Mouse (Mus musculus) intestine, postnatal 0 days (tissue): ENCODE data around the gene Lefty1. TPM values are rescaled to one million over a fixed set of nuclear protein-coding genes. Genes with fewer than 3 reads are reported as not detected.
A peak's percentile ranks its signal among the peaks of the same experiment; 100 is the strongest.

Experiments
- ATAC-seq: fragments of 200-750 bp; cut with Nextera tagmentation; 2 replicates; pipeline ENCODE4 v1.8.0; 2017; ENCODE audit warnings: mild to moderate bottlenecking, moderate TSS enrichment, moderate library complexity
- H3K27ac ChIP-seq: fragments of 300-500 bp; sonication (generic); 2 replicates; pipeline ENCODE4 v1.5.1; 2014; ENCODE audit warnings: mild to moderate bottlenecking, low read depth, low read length, moderate library complexity
- H3K27me3 ChIP-seq: fragments of 300-500 bp; sonication (generic); replicated peaks from 2 replicates; pipeline ENCODE4 v1.6.1; 2014; ENCODE audit warnings: low read length, mixed read lengths; ENCODE audit not compliant: control insufficient read depth, insufficient read depth
- H3K36me3 ChIP-seq: fragments of 300-500 bp; sonication (generic); 2 replicates; pipeline ENCODE4 v1.6.1; 2014; ENCODE audit warnings: mild to moderate bottlenecking, moderate library complexity; ENCODE audit not compliant: control insufficient read depth, insufficient read depth
- H3K4me1 ChIP-seq: fragments of 300-500 bp; sonication (generic); replicated peaks from 2 replicates; pipeline ENCODE4 v1.6.1; 2014; ENCODE audit warnings: antibody characterized with exemption, low read length, mixed read lengths; ENCODE audit not compliant: control insufficient read depth, insufficient read depth
- H3K4me2 ChIP-seq: fragments of 300-500 bp; sonication (generic); replicated peaks from 2 replicates; pipeline ENCODE4 v1.6.1; 2014; ENCODE audit warnings: low read depth, mild to moderate bottlenecking, moderate library complexity
- H3K4me3 ChIP-seq: fragments of 300-500 bp; sonication (generic); 2 replicates; pipeline ENCODE4 v1.5.1; 2014; ENCODE audit warnings: low read depth, low read length
- H3K9ac ChIP-seq: fragments of 300-500 bp; sonication (generic); 2 replicates; pipeline ENCODE4 v1.6.1; 2014; ENCODE audit warnings: mild to moderate bottlenecking, low read depth, low read length
- H3K9me3 ChIP-seq: fragments of 300-500 bp; sonication (generic); 2 replicates; pipeline ENCODE4 v1.6.1; 2016; ENCODE audit warnings: mixed run types; ENCODE audit not compliant: control insufficient read depth
- CTCF ChIP-seq: sonication (generic); IDR thresholded peaks from 2 replicates; pipeline ENCODE4 v1.5.1; 2016; ENCODE audit warnings: low read depth, mild to moderate bottlenecking, control low read depth, antibody characterized with exemption, moderate library complexity
- WGBS: fragments of 180-500 bp; shearing (Covaris S2); extraction: QIAGEN DNeasy Blood & Tissue Kit; methylation state at CpG from one replicate; pipeline ENCODE4 v1.1.7; 2014; 5-methylcytosine and 5-hydroxymethylcytosine counted together
- polyA plus RNA-seq: library from polyadenylated mRNA; unstranded; fragments of >200 nt; fragmentation: Nextera tagmentation; extraction: Ambion mirVana; gene quantifications from 2 replicates; pipeline ENCODE4 v1.2.1, GENCODE M21; 2015

The Lefty1 gene
- polyA plus RNA-seq, 1 experiment from 2014 or later = 0.90 TPM

- no peak for TF ChIP-seq CTCF
- WGBS = 90% methylated on average over 11 of the region's 11 CpGs
- Histone ChIP-seq H3K4me3 (no peak overlapping the region), H3K4me1 (no peaks in the 10 kb centered on the region), H3K27ac (no peak overlapping the region), H3K4me2 (no peak overlapping the region), H3K27me3 (no peaks in the 10 kb centered on the region), H3K36me3 (no peaks in the 10 kb centered on the region), H3K9ac (no peak overlapping the region), H3K9me3 (no peaks in the 10 kb centered on the region)
- ATAC-seq = no peak
Observed at GRCm38 (mm10) chr1:180916425-180916824, 18.4 kb upstream of the Lefty1 start.

DNA sequence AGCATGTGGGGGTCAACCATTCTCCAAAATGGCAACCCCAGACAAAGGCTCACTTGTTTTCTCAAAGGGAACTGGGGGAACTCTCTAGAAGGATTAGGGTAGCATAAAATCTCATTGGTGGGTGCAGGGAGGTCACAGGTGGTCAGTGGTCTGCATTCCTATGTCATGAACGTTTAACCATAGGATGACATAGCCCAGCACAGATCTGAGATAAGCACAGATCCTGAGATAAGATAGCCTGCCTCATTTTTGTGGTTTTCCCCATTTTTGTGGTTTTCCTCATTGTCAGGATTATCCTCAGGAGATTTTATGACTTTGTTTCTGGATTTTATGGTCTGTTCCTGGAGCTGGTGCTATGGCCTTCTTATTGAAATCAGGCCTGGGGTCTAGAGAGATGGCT lies 17.8 kb upstream of the Lefty1 start:
- Histone ChIP-seq H3K4me2 (no peak overlapping the region), H3K4me1 (no peaks in the 10 kb centered on the region)
- 16% methylated on average over 1 of the region's 1 CpGs for WGBS

GRCm38 (mm10) chr1:180919686-180920085 lies 15.1 kb upstream of the Lefty1 start:
- TF ChIP-seq CTCF = peak; percentile 66
- WGBS = 50% methylated on average over 8 of the region's 8 CpGs
- H3K36me3 ChIP-seq = no peaks in the 10 kb centered on the region; the same call in 1 of the 2 replicates
- no peaks in the 10 kb centered on the region for H3K9me3 ChIP-seq
- no peaks in the 10 kb centered on the region for H3K4me1 ChIP-seq
- H3K4me2 ChIP-seq = no peak overlapping the region
- H3K4me3 ChIP-seq = no peak overlapping the region
- H3K9ac ChIP-seq = no peak overlapping the region
- H3K27me3 ChIP-seq = no peaks in the 10 kb centered on the region
- H3K27ac ChIP-seq = no peak overlapping the region
- ATAC-seq = no peak

More for the DNA sequence above, 17.8 kb upstream of the Lefty1 start:
- no peak overlapping the region for H3K27ac ChIP-seq
- no peak overlapping the region for H3K4me3 ChIP-seq
- H3K9me3 ChIP-seq = no peaks in the 10 kb centered on the region
- H3K27me3 ChIP-seq = no peaks in the 10 kb centered on the region
- no peaks in the 10 kb centered on the region for H3K36me3 ChIP-seq
- no peak for TF ChIP-seq CTCF
- ATAC-seq = no peak
- H3K9ac ChIP-seq = no peak overlapping the region

DNA sequence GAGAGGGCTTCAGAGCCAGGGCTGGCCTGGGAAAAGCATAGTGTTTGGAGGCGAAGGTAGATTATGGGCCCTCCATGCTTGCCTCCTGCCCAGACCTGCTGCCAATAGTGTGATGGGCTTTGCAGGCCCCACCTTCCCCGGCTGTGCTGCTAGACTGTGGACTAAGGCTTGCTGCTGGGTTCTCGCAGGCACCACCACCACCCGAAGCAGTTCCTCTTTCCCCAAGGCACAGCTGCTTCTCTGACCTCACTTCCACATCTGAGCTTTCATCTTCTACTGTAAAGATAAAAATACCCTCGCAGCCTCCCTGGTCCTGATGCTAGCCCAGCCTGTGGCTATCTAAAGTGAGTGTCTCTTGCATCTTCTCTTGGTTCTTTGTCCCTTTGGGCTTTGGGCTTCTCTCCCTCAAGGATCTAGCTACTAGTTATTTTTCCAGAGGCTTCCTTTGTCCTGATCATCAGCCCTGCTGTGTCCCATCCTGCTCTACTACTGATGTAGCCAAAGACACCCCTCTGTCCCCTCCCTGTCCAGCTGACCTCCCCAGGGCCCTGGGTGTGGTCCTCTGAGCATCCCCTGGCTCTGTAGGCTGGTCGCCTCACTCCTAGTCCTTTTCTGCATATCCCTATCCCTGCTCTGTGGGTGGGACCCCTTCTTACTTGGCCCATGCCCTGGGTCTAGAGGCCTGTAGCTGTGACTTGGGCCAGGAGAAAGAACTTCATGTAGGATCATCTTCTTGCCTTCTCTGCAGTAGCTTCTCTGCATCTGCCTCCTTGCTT lies 12.4 kb upstream of the Lefty1 start:
- H3K36me3 ChIP-seq = no peaks in the 10 kb centered on the region; the same call in 1 of the 2 replicates
- ATAC-seq = no peak
- no peaks in the 10 kb centered on the region for H3K27me3 ChIP-seq
- no peak overlapping the region for H3K9ac ChIP-seq
- H3K4me1 ChIP-seq = no peaks in the 10 kb centered on the region
- 68% methylated on average over 6 of the region's 6 CpGs for WGBS
- TF ChIP-seq CTCF = no peak
- no peak overlapping the region for H3K4me2 ChIP-seq
- no peak overlapping the region for H3K27ac ChIP-seq
- H3K4me3 ChIP-seq = no peak overlapping the region
- no peaks in the 10 kb centered on the region for H3K9me3 ChIP-seq

- no peak for TF ChIP-seq CTCF
- no peak overlapping the region for H3K4me3 ChIP-seq
Observed at GRCm38 (mm10) chr1:180924737-180925136, 10.1 kb upstream of the Lefty1 start.

DNA sequence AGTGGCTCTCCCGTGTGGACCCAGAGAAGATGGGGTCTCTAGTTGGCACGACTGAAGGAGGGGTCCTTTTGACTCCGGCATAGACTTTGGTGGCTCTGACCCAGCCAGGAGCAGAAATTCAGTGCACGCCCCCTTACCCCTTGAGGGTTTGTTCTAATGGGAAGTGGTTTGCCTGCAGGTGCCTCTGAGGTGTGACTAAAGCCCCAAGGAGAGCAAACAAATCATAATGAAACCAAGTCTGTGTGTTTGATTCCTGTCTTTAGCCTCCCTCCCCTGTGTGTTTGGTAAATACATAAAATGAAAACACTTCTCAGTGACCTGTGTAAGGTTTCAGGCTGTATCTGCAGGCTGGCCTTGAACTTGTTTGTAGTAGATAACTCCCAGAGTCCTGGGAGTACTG lies 8.5 kb upstream of the Lefty1 start:
- H3K9ac ChIP-seq = no peak overlapping the region
- no peak overlapping the region for H3K27ac ChIP-seq
- H3K4me2 ChIP-seq = no peak overlapping the region
- 53% methylated on average over 4 of the region's 4 CpGs for WGBS
- no peaks in the 10 kb centered on the region for H3K27me3 ChIP-seq
- no peaks in the 10 kb centered on the region for H3K4me1 ChIP-seq
- no peak overlapping the region for H3K4me3 ChIP-seq
- ATAC-seq = no peak
- no peak for TF ChIP-seq CTCF
- no peaks in the 10 kb centered on the region; the same call in 1 of the 2 replicates for H3K36me3 ChIP-seq
- H3K9me3 ChIP-seq = no peaks in the 10 kb centered on the region

More at GRCm38 (mm10) chr1:180924737-180925136, 10.1 kb upstream of the Lefty1 start:
- WGBS = 60% methylated on average over 2 of the region's 2 CpGs
- H3K27me3 ChIP-seq = no peaks in the 10 kb centered on the region
- no peak overlapping the region for H3K9ac ChIP-seq
- no peak for ATAC-seq
- no peaks in the 10 kb centered on the region; the same call in 1 of the 2 replicates for H3K36me3 ChIP-seq
- H3K9me3 ChIP-seq = no peaks in the 10 kb centered on the region
- H3K4me2 ChIP-seq = no peak overlapping the region; the same call in 1 of the 2 replicates
- no peaks in the 10 kb centered on the region for H3K4me1 ChIP-seq
- H3K27ac ChIP-seq = no peak overlapping the region
